Mouse (Mus musculus) ovary, postnatal 36 days (tissue): ENCODE results near the gene Actn2.
A peak's percentile ranks its signal among the peaks of the same experiment; 100 is the strongest.

Source experiments
- DNase-seq: peaks from one replicate; pipeline ENCODE4 v3.0.0; 2022; ENCODE audit warnings: low spot score, mixed read lengths

The Actn2 gene

GRCm38 (mm10) chr13:12340183-12340975 is at the start of gene Actn2:
Gene Actn2 (minus strand): TSS chr13:12340760.
- peak; percentile 78 for DNase-seq

DNA sequence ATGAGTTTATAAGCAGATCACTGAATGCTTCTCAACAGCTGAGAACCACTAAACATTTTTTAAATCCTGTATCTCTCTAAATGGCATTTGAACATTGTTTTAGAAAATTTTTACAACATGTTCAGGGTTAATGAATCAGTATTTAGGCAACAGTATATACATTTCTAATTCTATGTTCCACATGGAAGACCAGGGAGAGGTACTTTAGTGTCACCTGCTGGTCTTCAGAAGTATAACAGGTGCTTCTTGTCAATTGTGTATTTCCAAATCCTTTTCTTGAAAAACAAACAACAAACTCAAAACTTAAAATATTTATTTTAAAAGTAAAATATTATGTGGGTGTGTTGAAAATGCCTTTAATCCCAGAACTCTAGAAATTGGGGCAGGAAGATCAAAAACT is 45.7 kb upstream of the Actn2 start:
- DNase-seq: no peak

DNA sequence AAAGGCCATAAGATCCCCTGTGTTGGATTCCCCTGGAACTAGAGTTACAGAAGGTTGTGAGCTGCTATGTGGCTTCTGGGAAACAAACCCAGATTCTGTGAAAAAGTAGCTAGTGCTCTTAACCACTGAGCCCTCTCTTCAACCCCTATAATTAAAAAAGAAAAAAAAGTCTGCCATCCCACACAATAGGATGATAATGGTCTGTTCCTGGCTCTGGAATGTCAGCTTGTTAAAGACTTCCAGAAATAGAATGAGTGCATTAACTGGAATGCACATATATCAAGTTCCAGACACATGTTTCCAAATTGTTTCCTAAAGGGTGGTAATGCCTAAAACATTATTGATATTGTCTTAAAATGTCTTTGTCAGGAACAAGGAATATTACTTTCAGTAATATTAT is 44.2 kb upstream of the Actn2 start:
- DNase-seq: no peak

GRCm38 (mm10) chr13:12376778-12377177 is 36.2 kb upstream of the Actn2 start:
- DNase-seq: no peak

GRCm38 (mm10) chr13:12372755-12373154 is 32.2 kb upstream of the Actn2 start:
- no peak for DNase-seq

- no peak for DNase-seq
These were observed 29.4 kb upstream of the Actn2 start for GRCm38 (mm10) chr13:12369930-12370329.

- DNase-seq: peak; percentile 17
These were observed 28.6 kb upstream of the Actn2 start for GRCm38 (mm10) chr13:12369041-12369621.

GRCm38 (mm10) chr13:12361486-12361885 is 20.9 kb upstream of the Actn2 start:
- DNase-seq: no peak

DNA sequence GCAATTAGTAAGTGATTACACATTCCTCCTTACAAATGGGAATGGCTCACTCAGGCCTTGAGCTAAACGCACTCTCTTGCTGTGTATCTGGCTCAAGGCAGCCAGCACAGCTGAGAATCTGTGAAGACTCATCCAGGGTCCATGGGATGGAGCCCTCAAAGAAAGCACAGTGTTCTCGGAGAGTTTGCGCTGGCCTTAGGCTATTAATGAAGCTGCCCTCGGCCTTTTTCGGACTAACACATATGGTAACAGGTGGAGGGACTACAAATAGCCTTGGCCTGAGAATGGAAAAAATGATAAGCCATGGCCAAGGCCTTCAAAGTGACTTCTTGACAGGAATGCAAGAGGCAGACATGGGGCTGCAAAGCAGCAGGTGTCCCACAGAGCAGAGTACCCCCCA is 17.0 kb upstream of the Actn2 start:
- no peak for DNase-seq

DNA sequence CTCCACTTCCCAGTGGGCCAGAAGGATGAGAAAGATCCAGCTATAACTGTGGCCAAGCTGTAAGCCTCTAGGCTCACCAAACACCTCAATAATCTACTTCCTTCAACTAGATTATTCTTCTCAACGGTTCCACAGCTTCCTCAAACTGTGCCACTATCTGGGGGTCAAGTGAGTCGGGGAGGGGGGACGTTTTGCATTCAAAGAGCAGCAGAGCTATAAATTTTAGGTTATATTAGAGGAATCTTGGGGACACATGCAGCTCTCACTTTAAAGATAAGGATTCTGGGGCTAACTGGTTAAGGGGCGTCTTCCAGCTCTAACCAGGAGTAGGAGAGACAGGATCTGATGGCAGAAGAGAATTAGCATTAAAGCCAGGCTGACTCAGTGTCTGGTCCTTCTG is 15.6 kb upstream of the Actn2 start:
- DNase-seq: no peak

DNA sequence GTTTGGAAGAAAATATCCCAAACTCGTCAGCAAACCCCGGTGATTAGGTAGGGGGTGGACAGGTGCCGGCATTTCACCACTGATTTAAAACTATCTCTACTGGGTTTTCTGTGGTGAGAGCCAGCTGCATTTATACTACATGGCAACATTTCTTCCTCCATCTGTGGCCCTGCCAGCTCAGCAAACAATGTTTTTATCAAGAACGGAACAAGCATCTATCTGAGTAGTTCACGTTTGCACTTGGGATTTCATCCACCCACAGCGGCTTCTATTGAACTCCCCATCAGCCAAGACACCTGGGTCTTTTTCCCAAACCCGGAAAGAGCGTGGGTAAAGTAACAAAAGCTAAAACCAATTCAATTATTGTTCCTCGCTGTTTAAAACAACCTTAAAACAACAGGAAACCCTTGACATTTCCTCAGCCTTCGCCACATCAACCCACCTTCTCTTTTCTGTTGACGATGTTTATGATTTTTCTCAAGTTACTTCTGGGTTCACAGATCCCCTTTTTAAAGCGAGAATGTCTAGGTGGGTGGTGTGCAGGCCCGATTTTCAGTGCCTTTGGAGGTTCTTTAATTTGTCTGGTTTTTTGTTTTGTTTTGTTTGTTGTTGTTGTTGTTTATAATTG is 8.8 kb upstream of the Actn2 start:
- no peak for DNase-seq

DNA sequence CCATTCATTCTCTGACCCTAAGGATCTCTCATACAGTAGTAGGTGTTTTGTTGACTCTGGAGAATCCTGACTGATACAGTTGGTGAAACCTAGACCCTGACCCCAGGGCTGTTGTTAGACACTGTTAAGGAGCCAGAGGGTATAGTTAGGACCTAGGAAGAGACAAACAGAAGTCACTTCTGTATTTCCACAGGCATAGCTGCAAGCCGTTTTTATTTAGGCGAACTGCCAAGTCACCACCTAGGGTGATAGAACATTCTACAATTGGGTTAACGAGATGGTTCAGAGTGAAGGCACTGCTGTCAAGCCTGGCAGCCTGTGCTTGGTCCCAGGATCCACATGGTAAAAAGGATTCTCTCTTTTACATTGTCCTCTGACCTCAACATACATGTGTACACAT is 6.3 kb upstream of the Actn2 start:
- no peak for DNase-seq

DNA sequence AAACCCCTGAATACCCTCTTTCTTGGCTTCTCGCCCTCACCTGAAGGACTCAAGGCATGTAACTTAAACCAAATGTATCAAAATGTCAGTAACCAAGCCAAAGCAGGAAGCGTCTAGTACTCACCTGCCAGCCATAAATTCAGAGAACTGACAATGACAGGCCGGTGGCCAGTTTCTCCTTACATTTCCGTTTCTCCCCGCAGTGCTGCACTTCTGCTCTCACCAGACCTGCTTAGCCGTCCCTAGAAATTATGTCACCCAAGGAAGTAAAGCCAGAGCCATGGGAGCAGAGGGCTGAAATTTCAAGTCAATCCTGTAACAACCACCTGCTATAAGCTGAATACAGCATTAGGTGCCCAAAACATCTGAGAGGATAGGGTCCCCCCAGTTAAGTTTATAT is 887 bp upstream of the Actn2 start:
- no peak for DNase-seq

DNA sequence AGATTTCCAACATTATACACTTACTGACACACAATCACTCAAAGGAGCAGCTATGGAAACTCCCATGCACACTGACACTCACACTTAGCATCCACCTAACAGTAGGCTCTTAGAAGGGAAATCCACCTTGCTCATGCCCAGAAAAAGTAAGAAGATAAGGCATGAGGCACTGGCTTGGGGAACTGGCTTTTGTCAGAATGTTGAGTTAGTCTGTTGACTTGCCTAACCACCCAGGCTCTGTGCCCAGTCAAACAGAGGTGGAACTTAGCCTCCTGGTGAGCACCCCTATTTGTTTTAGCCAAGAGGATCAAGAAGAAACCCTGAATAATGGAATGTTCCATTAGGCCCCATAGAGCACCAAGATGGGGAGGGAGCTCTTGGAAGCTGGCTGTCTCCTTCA is 1.1 kb downstream of the Actn2 start:
- DNase-seq: no peak

- DNase-seq: no peak
These were observed 2.8 kb downstream of the Actn2 start for GRCm38 (mm10) chr13:12337752-12338151.

- DNase-seq: no peak
These were observed 6.5 kb downstream of the Actn2 start for GRCm38 (mm10) chr13:12334016-12334415.

- no peak for DNase-seq
These were observed 9.0 kb downstream of the Actn2 start for GRCm38 (mm10) chr13:12331528-12331927.

DNA sequence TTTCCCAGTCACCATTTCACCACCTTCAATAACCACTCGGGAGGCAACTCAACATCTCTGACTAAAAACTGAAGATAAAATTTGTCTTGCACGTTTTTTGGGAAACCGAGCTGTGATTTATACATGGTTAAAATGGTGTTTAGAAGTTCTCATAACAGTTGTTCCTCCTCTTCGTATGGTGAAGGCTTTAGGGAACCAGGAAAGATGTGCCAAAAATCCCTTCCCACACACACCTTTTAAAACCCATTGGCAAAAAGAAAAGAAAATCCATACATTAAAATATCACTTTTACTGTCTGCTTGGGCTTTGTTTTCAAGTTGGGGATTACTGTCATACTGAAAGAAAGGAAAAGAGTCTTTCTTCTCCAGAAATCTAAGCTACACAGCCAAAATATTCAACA is 12.2 kb downstream of the Actn2 start:
- DNase-seq: no peak

DNA sequence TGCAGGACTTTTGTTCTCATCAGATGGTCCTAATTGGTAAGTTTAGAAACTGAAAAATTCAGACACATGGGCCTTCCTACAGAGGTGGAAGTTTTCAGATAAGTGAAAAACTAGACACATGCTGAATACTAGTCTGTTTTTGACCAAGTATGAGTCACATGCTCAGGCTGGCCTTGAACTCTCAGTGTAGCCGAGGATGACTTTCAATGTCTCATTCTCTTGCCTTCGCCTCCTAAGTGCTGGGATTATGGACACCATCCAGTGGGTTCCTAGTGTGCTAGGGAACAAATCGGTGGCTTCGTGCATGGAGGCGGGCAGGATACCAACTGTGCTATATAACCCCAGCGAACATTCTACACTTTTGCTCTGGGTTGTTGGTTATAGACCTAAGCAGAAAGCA is 13.0 kb downstream of the Actn2 start:
- no peak for DNase-seq

DNA sequence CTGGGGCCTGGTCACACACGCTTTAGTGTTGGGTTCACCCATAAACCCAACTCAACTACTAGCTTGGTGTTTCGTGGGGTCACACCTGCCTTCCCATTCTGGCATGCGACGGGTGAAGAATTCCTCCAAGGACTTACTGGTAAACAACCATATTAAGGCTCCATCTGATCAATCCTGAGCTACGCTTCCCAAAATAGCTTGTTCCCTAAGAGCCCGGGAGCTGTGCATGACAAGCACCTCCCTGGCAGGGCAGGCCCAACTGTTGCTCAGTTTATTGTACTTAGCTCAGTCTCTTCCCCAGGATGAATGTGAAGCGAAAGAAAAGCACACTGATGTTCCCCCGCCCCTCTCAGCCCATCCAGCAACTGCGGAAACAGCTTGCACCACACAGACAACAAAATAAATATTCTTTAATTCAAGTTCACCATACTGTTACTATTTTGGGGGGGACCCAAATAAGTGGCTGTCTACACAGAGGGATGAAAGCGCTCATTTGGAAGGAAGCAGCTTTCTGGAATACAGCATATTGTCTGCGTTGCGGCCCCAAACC is 17.4 kb downstream of the Actn2 start:
- no peak for DNase-seq

GRCm38 (mm10) chr13:12320148-12320547 is 20.4 kb downstream of the Actn2 start:
- DNase-seq: no peak

- DNase-seq: no peak
These were observed 22.5 kb downstream of the Actn2 start for GRCm38 (mm10) chr13:12318017-12318416.

DNA sequence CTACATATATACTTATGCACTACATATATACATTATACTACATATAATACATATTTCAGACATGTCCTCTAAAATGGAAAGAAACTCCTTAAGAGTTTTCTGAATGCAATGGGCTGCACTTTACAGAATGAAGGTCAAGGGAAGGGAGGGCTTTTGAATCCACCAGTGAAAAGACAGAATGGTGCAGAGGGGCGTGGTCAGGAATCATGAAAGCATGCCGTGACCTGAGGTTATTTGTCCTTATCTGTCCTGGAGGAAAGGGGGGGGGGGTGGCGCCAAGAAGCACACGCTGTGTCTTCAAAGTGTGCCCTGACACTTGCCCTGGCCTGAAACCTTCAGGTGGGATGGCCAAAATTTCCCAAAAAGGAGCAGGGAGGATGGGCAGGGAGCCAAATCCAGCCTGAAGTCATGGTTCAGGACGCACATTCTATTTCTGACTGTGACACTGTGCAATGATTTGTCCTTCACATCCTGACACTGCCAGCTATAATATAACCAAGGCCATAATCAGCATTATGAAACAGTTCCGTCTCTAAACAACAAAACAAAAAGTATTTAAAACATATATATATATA is 23.3 kb downstream of the Actn2 start:
- DNase-seq: no peak
